Mouse (Mus musculus) hindbrain, postnatal 0 days (tissue): ENCODE measurements around the gene Gpld1. TPM values are rescaled to one million over a fixed set of nuclear protein-coding genes. Genes with fewer than 3 reads are reported as not detected.
A peak's percentile ranks its signal among the peaks of the same experiment; 100 is the strongest.

Experiments used
- ATAC-seq: fragments of 200-750 bp; cut with Nextera tagmentation; 2 replicates; pipeline ENCODE4 v1.8.0; 2017; ENCODE audit warnings: mild to moderate bottlenecking, moderate TSS enrichment, moderate library complexity
- DNase-seq: peaks from one replicate; pipeline ENCODE4 v3.0.0-alpha.2; 2015; ENCODE audit warnings: low spot score
- H3K27ac ChIP-seq: fragments of 300-500 bp; sonication (generic); 2 replicates; pipeline ENCODE4 v1.5.1; 2014; ENCODE audit warnings: mild to moderate bottlenecking
- H3K27me3 ChIP-seq: fragments of 300-500 bp; sonication (generic); 2 replicates; pipeline ENCODE4 v1.6.1; 2014; ENCODE audit warnings: low read length, mixed read lengths; ENCODE audit not compliant: insufficient read depth
- H3K36me3 ChIP-seq: fragments of 300-500 bp; sonication (generic); 2 replicates; pipeline ENCODE4 v1.6.1; 2014; ENCODE audit warnings: low read length, mixed read lengths; ENCODE audit not compliant: insufficient read depth
- H3K4me1 ChIP-seq: fragments of 300-500 bp; sonication (generic); 2 replicates; pipeline ENCODE4 v1.6.1; 2014; ENCODE audit warnings: antibody characterized with exemption, low read length, mixed read lengths; ENCODE audit not compliant: insufficient read depth
- H3K4me2 ChIP-seq: fragments of 300-500 bp; sonication (generic); 2 replicates; pipeline ENCODE4 v1.6.1; 2014; ENCODE audit warnings: low read depth, mild to moderate bottlenecking, low read length, moderate library complexity, mixed read lengths
- H3K4me3 ChIP-seq: fragments of 300-500 bp; sonication (generic); 2 replicates; pipeline ENCODE4 v1.5.1; 2014; ENCODE audit warnings: low read length
- H3K9ac ChIP-seq: fragments of 300-500 bp; sonication (generic); replicated peaks from 2 replicates; pipeline ENCODE4 v1.6.1; 2014; ENCODE audit warnings: mild to moderate bottlenecking, low read length, moderate library complexity, mixed read lengths
- H3K9me3 ChIP-seq: fragments of 300-500 bp; sonication (generic); 2 replicates; pipeline ENCODE4 v1.6.1; 2016; ENCODE audit warnings: low read length, mixed read lengths
- CTCF ChIP-seq: IDR thresholded peaks from 2 replicates; pipeline ENCODE4 v1.5.1; 2016; ENCODE audit warnings: antibody characterized with exemption, control low read depth, low read depth
- WGBS: fragments of 180-500 bp; shearing (Covaris S2); extraction: QIAGEN DNeasy Blood & Tissue Kit; methylation state at CpG from one replicate; pipeline ENCODE4 v1.1.7; 2014; 5-methylcytosine and 5-hydroxymethylcytosine counted together
- polyA plus RNA-seq: library from polyadenylated mRNA; unstranded; fragments of >200 nt; fragmentation: Nextera tagmentation; extraction: Ambion mirVana; gene quantifications from 2 replicates; pipeline ENCODE4 v1.2.1, GENCODE M21; 2015
- total RNA-seq: library from RNA; depleted of rRNA; stranded (reverse); fragments of >200 nt; gene quantifications from 2 replicates; pipeline ENCODE4 v1.2.3, GENCODE M21; 2014

Gpld1 gene
- total and polyA plus RNA-seq, 2 experiments from 2014 or later = 3.3 to 8.4 TPM

- Histone ChIP-seq H3K36me3 (no peaks in the 10 kb centered on the region), H3K9me3 (no peaks in the 10 kb centered on the region), H3K4me3 (no peak overlapping the region), H3K27me3 (no peaks in the 10 kb centered on the region), H3K9ac (no peak overlapping the region), H3K27ac (no peak overlapping the region), H3K4me2 (no peak overlapping the region), H3K4me1 (no peaks in the 10 kb centered on the region)
- TF ChIP-seq CTCF = no peak
- no peak for DNase-seq
- 78% methylated on average over 5 of the region's 5 CpGs for WGBS
- ATAC-seq = no peak
Observed at GRCm38 (mm10) chr13:24977820-24978342, 34.9 kb downstream of the Gpld1 start.

GRCm38 (mm10) chr13:24981031-24981430 lies 38.1 kb downstream of the Gpld1 start:
- no peaks in the 10 kb centered on the region for H3K36me3 ChIP-seq
- 90% methylated on average over 6 of the region's 6 CpGs for WGBS
- no peak for DNase-seq
- H3K27ac ChIP-seq = no peak overlapping the region
- no peak for ATAC-seq
- H3K27me3 ChIP-seq = no peaks in the 10 kb centered on the region
- no peak for TF ChIP-seq CTCF
- H3K4me2 ChIP-seq = no peak overlapping the region
- H3K4me3 ChIP-seq = no peak overlapping the region
- no peak overlapping the region for H3K9ac ChIP-seq
- no peaks in the 10 kb centered on the region for H3K4me1 ChIP-seq
- no peaks in the 10 kb centered on the region for H3K9me3 ChIP-seq

GRCm38 (mm10) chr13:24985435-24985834 lies 42.5 kb downstream of the Gpld1 start:
- H3K27ac ChIP-seq = peak overlapping the region; percentile 15; the same call in 1 of the 2 replicates

GRCm38 (mm10) chr13:24988391-24988790 lies 45.4 kb downstream of the Gpld1 start:
- ATAC-seq (peak; percentile 88), DNase-seq (peak; percentile 86)
- peak; percentile 89 for TF ChIP-seq CTCF
- Histone ChIP-seq H3K27me3 (no peaks in the 10 kb centered on the region), H3K4me2 (no peak overlapping the region), H3K9ac (no peak overlapping the region), H3K27ac (no peak overlapping the region), H3K4me1 (no peaks in the 10 kb centered on the region), H3K9me3 (no peaks in the 10 kb centered on the region), H3K36me3 (peaks cover 13% of the 10 kb centered on the region; the same call in 1 of the 2 replicates), H3K4me3 (no peak overlapping the region)
- 14% methylated on average over 7 of the region's 7 CpGs for WGBS

More at GRCm38 (mm10) chr13:24985435-24985834, 42.5 kb downstream of the Gpld1 start:
- peak; percentile 66 for DNase-seq
- Histone ChIP-seq H3K27me3 (no peaks in the 10 kb centered on the region), H3K4me3 (no peak overlapping the region), H3K4me1 (no peaks in the 10 kb centered on the region), H3K9ac (no peak overlapping the region), H3K9me3 (no peaks in the 10 kb centered on the region), H3K36me3 (peaks cover 7% of the 10 kb centered on the region; the same call in 1 of the 2 replicates), H3K4me2 (no peak overlapping the region)
- TF ChIP-seq CTCF = no peak
- peak; percentile 90 for ATAC-seq
- WGBS = 35% methylated on average over 2 of the region's 2 CpGs

- peaks cover 16% of the 10 kb centered on the region; the same call in 1 of the 2 replicates for H3K36me3 ChIP-seq
- no peak overlapping the region for H3K4me2 ChIP-seq
- WGBS = 47% methylated on average over 6 of the region's 6 CpGs
- no peaks in the 10 kb centered on the region for H3K27me3 ChIP-seq
- H3K27ac ChIP-seq = no peak overlapping the region
- H3K4me1 ChIP-seq = no peaks in the 10 kb centered on the region
- no peak for TF ChIP-seq CTCF
- H3K9ac ChIP-seq = no peak overlapping the region
- H3K4me3 ChIP-seq = no peak overlapping the region
- ATAC-seq (no peak), DNase-seq (no peak)
- no peaks in the 10 kb centered on the region for H3K9me3 ChIP-seq
Observed at GRCm38 (mm10) chr13:24989006-24989405, 46.1 kb downstream of the Gpld1 start.

GRCm38 (mm10) chr13:24993160-24993559 lies 50.2 kb downstream of the Gpld1 start:
- no peaks in the 10 kb centered on the region for H3K9me3 ChIP-seq
- H3K36me3 ChIP-seq = peaks cover 55% of the 10 kb centered on the region
- H3K4me1 ChIP-seq = no peaks in the 10 kb centered on the region
- 21% methylated on average over 2 of the region's 2 CpGs for WGBS
- no peak overlapping the region for H3K4me2 ChIP-seq
- peak overlapping the region; percentile 20; the same call in 1 of the 2 replicates for H3K27ac ChIP-seq
- DNase-seq (peak; percentile 7), ATAC-seq (no peak)
- no peak overlapping the region for H3K9ac ChIP-seq
- no peaks in the 10 kb centered on the region for H3K27me3 ChIP-seq
- no peak overlapping the region for H3K4me3 ChIP-seq
- no peak for TF ChIP-seq CTCF

GRCm38 (mm10) chr13:24999538-24999937 lies 56.6 kb downstream of the Gpld1 start:
- H3K4me1 ChIP-seq = no peaks in the 10 kb centered on the region
- no peak overlapping the region for H3K4me3 ChIP-seq
- WGBS = 89% methylated on average over 2 of the region's 2 CpGs
- H3K9me3 ChIP-seq = no peaks in the 10 kb centered on the region
- H3K4me2 ChIP-seq = no peak overlapping the region
- no peak overlapping the region for H3K27ac ChIP-seq
- H3K36me3 ChIP-seq = peaks cover 72% of the 10 kb centered on the region
- TF ChIP-seq CTCF = no peak
- no peak for ATAC-seq
- DNase-seq = no peak
- H3K27me3 ChIP-seq = no peaks in the 10 kb centered on the region
- no peak overlapping the region for H3K9ac ChIP-seq
